Mouse (Mus musculus): ENCODE results near the gene Rspo1.

DNA sequence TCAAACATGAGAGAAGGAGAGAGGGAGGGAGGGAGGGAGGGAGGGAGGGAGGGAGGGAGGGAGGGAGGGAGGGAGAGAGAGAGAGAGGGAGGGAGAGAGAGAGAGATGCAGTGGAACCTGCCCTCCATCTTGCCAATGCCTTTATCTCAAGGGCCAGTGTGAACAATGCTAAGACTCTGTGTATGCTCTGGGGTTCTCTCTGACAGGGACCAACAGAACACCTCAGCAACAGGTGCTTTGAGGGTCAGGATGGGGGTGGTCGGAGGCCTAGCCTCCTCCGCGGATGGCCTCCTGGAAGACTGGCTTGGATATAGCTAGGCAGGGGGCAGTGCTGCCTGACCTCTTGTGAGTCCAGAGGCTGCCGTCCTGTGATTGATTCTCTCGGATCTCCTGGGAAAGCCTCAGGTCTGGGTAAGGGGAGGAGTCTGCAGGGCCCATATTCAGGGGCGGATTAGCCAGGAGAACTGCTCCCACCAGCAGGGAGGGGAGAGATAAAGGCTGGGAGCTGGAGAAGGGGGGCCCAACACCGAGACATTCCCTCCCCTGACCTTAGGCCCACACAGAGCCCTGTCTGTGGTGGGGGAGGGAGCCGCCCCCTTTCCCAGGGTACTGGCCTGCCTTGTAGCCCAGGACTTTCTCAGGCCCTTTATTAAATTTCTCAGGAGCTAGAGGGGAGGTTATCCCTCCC is 21.2 kb upstream of the Rspo1 start:
- no peak for TF ChIP-seq TAL1 (IDR thresholded peaks at IDR 0.05; ENCODE audit: low read length)
- TF ChIP-seq GATA1 (IDR thresholded peaks at IDR 0.05; ENCODE audit: low read length), result no peak

All from erythroblast, embryonic 14.5 days (primary cell).